Mouse (Mus musculus) embryo, embryonic 9.5 days (tissue): ENCODE results near the gene Tmc4.

Experiments
- DNase-seq: peaks from one replicate; pipeline ENCODE4 v3.0.0-alpha.2; 2017; ENCODE audit errors: extremely low spot score

Tmc4 gene

DNA sequence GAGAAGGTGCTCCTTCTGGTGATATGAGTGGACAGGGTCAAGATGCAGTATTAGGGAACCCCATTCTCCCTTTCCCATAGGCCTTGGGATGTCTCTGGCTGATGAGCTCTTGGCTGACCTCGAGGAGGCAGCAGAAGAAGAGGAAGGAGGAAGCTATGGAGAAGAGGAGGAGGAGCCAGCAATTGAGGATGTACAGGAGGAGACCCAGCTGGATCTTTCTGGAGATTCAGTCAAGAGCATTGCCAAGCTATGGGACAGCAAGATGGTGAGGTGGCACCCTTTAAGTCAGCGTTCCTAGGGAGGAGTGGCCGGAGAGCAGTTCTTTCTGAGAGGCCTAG, 46.9 kb downstream of the Tmc4 start:
- no peak for DNase-seq

DNA sequence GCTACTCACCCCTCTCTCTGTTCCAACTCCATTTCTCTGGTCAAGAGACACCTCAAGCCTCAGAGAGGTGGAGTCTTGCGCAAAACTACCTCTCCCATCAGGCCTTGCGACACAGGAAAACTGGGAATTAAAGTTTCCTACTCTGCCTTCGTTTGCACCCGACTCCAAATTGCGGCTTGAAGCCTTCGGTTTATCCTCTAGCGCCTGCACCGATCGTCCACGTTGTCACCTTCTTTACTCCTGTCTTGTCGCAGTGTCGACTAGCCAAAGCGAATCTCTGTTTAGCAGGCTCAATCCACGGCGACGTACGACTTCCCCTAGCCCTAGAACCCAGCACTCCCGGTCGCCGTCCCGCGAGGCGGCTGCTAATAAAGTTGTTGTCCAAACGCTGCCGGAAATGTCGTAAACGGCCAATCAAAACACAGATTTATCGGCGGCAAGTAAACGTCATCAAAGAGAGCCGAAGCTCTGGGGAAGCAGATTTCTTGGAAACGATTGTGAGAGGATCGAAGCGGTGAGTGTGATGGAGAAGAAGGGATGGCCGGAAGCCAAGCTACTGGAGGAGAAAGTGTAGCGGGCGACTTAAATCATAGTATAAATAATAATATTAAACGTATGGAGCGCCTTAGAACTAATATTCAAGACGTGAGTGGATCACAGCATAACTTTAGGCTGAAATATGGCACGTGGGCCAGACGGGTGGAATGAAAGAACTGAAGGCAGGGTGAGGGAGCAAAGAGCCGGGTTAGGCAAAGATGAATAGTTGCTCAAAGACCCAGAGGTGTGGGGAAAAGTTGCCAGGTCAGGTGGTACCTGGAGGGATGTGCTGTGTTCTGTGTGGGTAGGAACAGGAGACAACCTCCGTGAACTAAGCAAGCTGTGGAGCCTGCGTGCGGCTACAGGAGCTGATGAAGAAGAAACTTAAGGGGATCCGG, 47.5 kb downstream of the Tmc4 start, which contains the start of the genes Tfpt and Prpf31:
Gene Tfpt (minus strand): TSS at position 387 of the 935 bp plus-strand sequence.
Gene Prpf31 (plus strand): TSS at position 443 of the 935 bp plus-strand sequence.
- peak; percentile 95 for DNase-seq

DNA sequence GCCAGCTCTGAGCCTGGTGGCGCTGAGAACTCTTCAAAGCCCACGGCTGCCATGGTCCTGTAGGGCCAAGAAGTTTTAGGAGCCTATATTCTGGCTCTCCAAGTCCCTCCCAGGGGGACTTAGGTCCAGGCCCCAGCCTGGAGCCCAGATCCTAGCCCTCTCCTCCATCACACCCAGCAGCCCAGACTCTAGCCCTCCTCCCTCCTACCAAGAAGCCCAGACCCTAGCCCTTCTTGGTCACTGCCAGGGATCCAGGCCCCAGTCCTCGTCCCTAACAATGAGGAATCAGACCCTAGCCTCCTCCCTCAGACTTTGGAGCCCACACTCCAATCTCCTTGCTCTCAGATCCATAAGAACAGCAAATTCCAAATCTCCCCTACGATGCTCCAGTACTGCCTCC, 48.3 kb downstream of the Tmc4 start:
- peak; percentile 22 for DNase-seq

DNA sequence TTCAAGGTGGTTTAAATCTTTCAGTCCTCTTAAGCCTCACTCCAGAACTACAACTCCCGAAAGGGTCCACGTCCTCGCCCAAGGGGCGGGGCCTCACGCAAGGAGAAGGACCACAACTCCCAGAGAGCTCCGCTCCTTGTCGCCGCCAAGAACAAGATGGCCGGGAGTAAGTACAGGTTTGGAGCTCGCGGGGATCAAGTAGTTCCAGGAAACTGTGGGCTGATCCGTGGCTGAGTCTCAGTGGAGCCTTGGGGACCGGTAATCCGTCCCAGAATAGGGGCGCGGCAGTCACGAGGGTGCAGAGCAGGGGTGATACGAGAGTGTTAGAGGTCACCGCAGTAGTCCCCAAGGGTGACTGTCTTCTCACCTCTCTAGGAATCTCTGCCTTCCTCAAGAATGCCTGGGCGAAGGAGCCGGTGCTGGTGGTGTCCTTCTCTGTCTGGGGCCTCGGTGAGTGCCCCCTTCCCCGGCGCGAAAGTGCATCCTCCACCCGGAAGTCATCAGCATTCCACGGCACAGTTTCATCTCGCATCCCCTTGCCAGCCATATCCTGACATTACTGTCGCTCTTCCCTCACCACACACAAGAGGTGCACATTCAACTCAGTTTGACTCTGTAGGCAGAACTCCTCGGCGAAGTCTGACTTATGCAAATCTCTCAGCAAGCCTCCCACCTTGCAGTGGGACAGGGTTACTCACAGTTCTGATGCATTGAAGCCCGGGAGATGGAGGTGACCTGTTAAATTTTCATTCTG, 59.9 kb downstream of the Tmc4 start, which contains the start of gene Ndufa3:
Gene Ndufa3 (plus strand): TSS at position 132 of the 754 bp plus-strand sequence.
- DNase-seq, result peak; percentile 80

DNA sequence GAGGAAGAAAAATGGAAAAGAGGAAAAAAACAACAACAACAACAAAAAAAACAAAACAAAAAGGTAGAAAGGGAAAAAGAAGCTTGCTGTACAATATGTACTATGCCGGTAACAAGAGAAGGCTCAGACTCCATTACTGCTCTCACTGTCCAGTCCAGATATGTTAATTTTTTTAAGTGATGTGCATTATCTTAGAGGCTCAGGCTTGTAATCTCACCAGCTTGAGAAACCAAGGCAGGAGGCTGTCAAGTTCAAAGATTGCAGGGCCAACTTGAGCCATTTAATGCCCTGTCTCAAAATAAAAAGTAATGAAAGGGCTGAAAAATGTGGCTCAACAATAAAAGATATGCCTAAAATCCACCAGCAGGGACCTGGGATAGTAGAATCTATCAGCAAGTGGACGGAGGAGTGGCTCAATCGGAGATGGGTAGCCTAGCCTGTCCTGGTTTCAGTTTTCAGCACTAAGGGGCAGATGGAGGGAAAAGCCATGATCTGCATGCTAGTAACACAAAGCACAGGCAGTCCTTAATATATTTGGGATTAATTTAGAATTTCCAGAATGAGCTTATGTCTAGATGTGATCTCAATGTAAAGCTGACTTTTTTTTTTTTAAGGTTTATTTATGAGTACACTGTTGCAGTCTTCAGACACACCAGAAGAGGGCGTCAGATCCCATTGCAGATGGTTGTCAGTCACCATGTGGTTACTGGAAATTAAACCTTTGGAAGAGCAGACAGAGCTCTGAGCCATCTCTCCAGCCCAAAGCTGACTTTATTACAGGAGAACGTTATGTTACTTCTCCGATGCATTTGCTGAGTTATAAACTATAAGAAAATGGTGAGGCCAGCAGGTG, 60.7 kb downstream of the Tmc4 start:
- DNase-seq, result no peak

DNA sequence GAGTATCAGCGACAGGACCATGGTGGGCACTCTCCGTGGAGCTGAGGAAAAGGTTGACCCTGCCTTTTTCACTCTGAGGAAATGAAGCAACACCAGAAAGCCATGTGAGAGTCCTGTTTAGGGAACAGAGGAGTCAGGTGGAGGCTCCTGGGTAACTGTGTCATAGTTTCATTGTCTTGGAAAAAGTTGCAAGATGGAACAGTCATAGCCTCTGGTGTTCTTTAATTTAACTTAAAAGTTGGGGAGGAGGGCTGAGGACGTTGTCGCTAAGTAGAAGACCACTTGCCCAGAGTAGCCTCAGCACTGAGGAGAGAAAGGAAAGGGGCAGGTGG, 61.3 kb downstream of the Tmc4 start, which contains the start of gene Oscar:
Gene Oscar (minus strand): TSS at position 101 of the 332 bp plus-strand sequence.
- no peak for DNase-seq
